Mouse (Mus musculus): Measurements from ENCODE around the gene Olfr10. TPM values are rescaled to one million over a fixed set of nuclear protein-coding genes. Genes with fewer than 3 reads are reported as not detected.

Gene Olfr10
- not detected for polyA plus RNA-seq (2017; shearing (Covaris generic))

DNA sequence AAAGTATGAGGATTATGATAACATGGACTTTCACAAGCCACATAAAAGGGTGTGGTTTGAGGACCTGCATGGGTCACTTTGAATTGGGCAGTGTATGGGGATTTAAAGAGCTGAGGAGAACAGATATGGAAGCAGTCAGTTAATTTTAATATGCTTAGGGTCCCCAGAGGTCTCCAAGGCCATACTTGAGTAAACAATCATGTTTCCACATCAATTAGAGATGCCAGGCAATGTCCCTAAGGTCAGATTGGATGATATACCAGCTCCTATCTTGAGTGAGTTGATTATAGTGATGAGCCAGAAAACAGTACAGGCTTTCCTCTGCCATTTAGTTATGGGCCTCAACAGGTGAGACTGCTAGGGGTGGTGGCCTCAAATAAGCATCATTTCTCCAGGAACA is at the start of gene Olfr10:
Gene Olfr10, plus strand, starts transcription at position 301 of the 400 bp plus-strand sequence.

GRCm38 (mm10) chr11:49278222-49278621 is 26.3 kb upstream of the Olfr10 start, which contains the start of gene Olfr1393:
Gene Olfr1393, plus strand, starts transcription at chr11:49278304.

GRCm38 (mm10) chr11:49284982-49285381 is 19.6 kb upstream of the Olfr10 start, which contains the start of gene Olfr1392:
Gene Olfr1392, plus strand, starts transcription at chr11:49285282.

GRCm38 (mm10) chr11:49322442-49322841 is 17.9 kb downstream of the Olfr10 start, which contains the start of gene Olfr1391:
Gene Olfr1391, plus strand, starts transcription at chr11:49322742.

DNA sequence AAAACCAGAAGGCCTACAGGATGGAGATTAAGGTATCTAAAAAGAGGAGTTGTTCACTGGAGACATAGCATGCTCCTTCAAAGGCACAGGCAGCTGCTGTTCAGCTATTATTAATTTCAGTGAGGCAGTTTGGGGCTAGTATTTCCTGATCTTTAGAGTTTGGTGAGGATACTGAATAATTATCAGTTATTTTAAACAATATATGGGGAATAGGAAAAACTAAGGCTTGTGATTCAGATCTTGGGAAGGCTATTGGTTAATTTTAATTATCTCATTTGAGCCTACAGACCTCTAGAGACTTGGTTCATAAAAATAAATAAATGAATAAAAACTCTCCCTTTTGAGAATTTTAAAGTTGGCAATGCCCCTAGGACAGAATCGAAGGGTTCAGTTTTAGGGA is 30.3 kb downstream of the Olfr10 start, which contains the start of gene Olfr1390:
Gene Olfr1390, plus strand, starts transcription at position 301 of the 400 bp plus-strand sequence.

Other genes starting within 250 kb of the Olfr10 start
- gene Tgtp2, start 240.5 kb upstream of the Olfr10 start, polyA plus RNA-seq (2017; shearing (Covaris generic)) = 361 TPM
- gene Ifi47, start 228.2 kb upstream of the Olfr10 start, polyA plus RNA-seq (2017; shearing (Covaris generic)) = 537 TPM
- gene Olfr1396, start 189.9 kb upstream of the Olfr10 start, polyA plus RNA-seq (2017; shearing (Covaris generic)) = not detected
- not detected for gene Olfr1395, start 162.5 kb upstream of the Olfr10 start, polyA plus RNA-seq (2017; shearing (Covaris generic))
- gene Olfr1394, start 150.4 kb upstream of the Olfr10 start, polyA plus RNA-seq (2017; shearing (Covaris generic)) = not detected
- not detected for gene Btnl9, start 117.6 kb upstream of the Olfr10 start, polyA plus RNA-seq (2017; shearing (Covaris generic))
- gene Zfp62, start 101.4 kb upstream of the Olfr10 start, polyA plus RNA-seq (2017; shearing (Covaris generic)) = 82.0 TPM
- gene Mgat1, start 60.5 kb upstream of the Olfr10 start, polyA plus RNA-seq (2017; shearing (Covaris generic)) = 117 TPM
- gene Olfr1393, start 26.4 kb upstream of the Olfr10 start, polyA plus RNA-seq (2017; shearing (Covaris generic)) = not detected
- not detected for gene Olfr1392, start 19.5 kb upstream of the Olfr10 start, polyA plus RNA-seq (2017; shearing (Covaris generic))
- gene Olfr1391, start 18.0 kb downstream of the Olfr10 start, polyA plus RNA-seq (2017; shearing (Covaris generic)) = not detected
- not detected for gene Olfr1390, start 30.4 kb downstream of the Olfr10 start, polyA plus RNA-seq (2017; shearing (Covaris generic))
- not detected for gene Olfr1389, start 118.3 kb downstream of the Olfr10 start, polyA plus RNA-seq (2017; shearing (Covaris generic))
- gene Olfr1388, start 131.9 kb downstream of the Olfr10 start, polyA plus RNA-seq (2017; shearing (Covaris generic)) = not detected
- not detected for gene Olfr1387, start 150.6 kb downstream of the Olfr10 start, polyA plus RNA-seq (2017; shearing (Covaris generic))
- not detected for gene Olfr1386, start 160.3 kb downstream of the Olfr10 start, polyA plus RNA-seq (2017; shearing (Covaris generic))
- gene Olfr1385, start 184.3 kb downstream of the Olfr10 start, polyA plus RNA-seq (2017; shearing (Covaris generic)) = not detected
- not detected for gene Olfr1384, start 202.0 kb downstream of the Olfr10 start, polyA plus RNA-seq (2017; shearing (Covaris generic))
- not detected for gene Olfr1383, start 214.9 kb downstream of the Olfr10 start, polyA plus RNA-seq (2017; shearing (Covaris generic))
- gene Olfr1382, start 223.5 kb downstream of the Olfr10 start, polyA plus RNA-seq (2017; shearing (Covaris generic)) = not detected
- not detected for gene Olfr1381, start 238.7 kb downstream of the Olfr10 start, polyA plus RNA-seq (2017; shearing (Covaris generic))